Mouse (Mus musculus): ENCODE measurements around the gene Supv3l1.

Supv3l1 gene

DNA sequence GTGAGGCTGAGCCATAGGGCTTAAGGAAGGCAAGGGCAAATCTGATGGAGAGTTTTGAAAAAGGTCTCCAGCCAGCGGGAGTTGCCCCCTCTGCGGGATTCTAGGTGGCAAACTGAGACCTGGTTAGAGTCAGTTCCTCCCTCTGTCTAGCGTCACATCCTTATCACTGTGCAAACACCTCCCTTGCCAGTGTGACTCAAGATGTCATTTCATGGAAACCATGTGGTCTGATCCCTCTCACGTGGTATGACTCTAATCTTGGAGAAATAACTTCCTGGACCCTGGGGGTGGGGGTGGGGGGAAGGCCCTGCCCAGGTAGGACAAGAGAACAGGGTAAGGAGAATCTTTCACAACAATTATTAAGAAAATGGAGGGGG lies 35.9 kb downstream of the Supv3l1 start:
- no peak for DNase-seq (ENCODE audit: low read depth, low spot score)

DNA sequence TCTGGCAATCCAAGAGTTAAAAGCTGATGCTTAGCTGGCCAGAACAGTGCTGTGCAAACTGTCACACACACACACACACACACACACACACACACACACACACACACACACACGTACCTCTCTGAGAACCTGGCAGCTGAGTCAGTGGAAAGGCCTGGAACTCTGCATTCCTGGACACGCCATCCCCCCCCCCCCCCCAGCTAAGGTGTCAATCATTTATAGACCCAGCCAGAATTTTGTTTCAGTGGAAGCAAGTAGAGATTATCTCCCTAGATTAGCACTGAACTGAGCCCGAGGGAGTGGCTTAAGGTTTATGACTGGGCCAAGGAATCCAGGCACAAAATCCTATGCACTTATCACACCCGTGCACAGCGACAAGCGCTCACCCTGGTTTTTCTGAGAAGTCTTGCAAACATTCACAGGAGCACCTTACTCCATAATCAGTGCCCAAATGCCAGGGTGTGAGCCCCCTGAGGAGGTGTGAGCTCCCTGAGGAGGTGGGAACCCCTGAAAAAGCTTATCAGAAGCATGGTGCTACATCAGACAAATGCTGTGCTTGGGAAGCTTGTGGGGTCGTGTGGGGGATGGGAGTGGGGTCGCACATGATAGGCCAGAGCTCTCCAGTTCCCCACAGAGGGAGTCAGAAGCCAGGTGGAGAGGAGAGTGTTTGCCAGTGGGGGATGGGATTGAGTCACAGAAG lies 36.5 kb downstream of the Supv3l1 start:
- DNase-seq (ENCODE audit: low read depth, low spot score), result peak; percentile 20

DNA sequence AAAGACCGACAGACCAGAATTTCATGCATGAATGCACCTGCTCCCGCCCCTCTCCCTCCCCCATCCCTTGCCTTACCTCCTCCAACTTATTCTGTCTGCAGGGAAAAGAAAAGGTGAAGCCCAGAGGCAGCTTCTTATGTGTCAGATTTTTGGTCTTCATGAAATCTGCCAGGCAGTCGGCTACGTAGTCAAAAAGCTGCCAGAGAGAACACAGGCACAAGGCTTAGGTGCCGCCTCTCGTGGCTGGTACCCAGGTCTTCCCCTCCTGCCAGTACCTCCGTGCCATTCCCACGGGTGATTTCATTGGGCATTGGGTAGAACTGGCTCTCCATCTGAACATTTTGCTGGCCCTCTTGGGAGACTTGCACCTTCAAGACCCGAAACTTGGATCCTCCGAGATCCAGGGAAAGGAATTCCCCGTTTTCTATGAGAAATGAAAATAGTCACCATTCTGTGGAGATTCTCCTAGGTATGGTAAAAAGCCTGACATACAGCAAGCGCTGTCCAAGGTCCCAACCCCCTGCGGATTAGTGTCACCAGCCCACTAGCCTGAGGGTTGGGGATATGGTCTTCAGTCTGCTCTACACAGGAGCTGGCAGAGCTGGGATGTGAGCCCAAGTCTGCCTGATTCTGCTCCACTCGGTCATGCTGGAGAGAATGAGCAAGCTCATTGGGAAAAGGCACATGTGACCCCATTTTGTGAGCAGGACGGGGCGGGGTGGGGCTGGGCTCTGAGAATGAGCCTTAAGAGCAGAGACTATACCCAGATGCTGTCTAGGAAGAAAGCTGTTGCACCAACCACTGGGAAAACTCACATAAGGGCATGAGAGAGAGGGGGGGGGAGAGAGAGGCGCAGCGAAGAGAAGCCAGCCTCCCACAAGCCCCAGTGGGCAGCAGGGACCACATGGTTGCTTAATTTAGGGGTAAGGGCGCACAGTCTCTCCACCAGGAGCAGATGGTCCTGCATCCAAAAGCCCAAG lies 37.8 kb downstream of the Supv3l1 start:
- DNase-seq (ENCODE audit: low read depth, low spot score), result no peak

DNA sequence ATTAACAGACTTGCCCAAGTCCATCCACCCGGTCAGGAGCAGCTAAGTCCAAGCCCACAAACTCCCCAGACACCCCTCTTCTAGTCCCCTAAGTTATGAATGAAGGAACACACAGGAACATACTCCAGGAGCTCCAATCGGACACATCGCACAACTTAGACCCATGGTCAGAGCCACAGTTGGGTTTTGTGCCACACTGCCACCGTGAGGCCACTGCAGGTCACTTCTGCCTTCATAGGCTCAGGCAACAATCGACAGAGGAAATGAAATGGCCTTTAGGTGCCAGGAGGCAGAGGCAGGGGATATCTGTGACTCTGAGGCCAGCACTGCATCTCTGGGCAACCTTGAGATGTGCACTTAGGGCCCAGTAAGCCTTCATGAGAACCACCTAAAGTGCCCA lies 38.6 kb downstream of the Supv3l1 start:
- DNase-seq (ENCODE audit: low read depth, low spot score), result peak; percentile 73

DNA sequence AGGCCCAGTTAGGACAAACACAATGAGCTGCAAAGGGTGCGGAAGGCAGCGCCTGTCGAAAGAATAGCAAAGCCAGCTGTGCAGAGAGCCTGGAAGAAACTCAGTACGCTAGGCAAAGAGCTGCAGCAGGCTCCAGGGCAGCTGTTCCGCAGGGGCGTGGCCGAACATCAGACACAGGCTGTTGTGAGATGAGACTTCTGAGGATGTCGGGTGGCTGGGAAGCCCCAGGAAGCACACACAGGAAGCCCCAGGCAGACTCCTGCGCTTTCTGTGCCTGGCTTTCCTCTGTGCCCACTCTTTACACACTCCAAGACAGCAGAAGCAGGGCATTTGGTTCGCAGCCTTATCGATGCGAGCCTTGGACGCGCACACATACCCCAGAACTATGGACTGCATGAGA lies 44.6 kb downstream of the Supv3l1 start:
- peak; percentile 47 for DNase-seq (ENCODE audit: low read depth, low spot score)

DNA sequence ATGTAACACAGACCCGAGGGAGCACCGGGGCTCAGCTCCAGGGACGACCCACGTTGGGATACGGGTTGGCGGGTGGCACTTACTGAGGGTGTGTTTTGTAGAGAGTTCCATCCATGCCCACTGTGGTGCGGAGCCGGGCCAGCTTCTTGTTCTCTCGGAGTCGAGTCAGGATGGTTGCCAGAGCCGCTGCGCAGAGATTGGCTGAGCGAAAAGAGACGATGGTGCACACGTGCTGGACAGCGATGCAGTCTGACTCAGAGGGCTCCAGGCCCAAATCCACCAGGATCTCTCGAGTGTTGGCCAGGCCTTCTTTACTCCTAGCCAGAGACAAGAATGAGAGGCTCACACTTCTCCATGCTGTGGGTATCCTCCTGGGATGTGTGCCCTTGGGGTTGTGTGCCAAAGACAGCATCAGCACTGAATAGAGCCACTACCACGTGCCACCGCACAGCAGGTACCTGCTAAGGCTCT lies 47.9 kb downstream of the Supv3l1 start:
- peak; percentile 30 for DNase-seq (ENCODE audit: low read depth, low spot score)

DNA sequence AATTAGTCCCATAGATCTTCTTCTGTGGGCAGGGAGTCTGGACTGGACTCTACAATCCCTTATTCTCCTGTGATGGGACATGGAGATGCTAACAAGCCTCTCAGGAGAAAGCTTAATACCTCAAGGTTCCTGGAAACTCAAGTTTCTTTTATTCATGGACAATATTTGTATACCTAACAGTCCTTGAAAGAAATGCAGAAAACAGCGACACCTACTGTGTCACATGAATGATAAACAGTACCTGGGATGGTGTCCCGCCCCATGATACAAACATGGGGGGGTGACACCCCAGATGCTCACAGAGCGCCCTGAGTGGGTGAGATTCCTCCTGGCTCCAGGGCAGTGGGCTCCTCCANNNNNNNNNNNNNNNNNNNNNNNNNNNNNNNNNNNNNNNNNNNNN lies 66.5 kb downstream of the Supv3l1 start:
- no peak for DNase-seq (ENCODE audit: low read depth, low spot score)

DNA sequence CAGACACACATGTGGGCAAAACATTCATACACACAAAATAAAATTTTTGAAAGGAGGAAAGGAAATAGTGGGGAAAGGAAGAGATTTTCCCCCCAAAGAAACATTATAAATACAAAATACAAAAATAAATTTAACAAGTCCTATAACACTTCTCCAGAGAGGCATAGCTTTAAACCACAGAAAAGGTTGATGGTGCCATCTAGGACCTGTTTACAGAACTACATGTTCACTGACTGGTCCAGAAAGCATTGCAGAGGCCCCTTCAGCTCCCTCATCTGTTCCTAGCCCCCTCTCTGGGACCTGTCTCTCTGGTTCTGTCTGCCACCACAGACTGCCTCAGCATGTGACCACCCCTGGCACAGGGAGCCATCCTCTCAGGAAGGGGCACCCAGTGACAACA lies 68.6 kb downstream of the Supv3l1 start:
- DNase-seq (ENCODE audit: low read depth, low spot score), result no peak

DNA sequence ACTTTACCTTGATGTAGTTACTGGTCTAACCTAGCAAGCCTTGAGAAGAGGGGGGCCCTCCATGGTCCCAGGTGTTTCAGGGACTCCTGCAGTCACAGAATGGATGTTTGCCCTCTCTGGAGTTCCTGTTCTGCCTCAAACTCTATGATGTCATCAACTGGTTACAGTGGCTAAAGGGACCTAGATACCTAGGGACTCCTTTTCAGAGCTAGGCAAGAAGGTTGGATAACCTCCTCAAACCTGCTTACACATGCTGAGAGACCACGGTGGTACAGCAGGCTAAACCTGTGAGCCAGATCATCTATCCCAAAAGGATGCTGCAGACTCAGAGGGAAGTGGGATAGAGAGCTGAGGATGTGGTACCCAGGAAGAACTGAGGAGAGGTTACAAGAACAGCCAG lies 69.7 kb downstream of the Supv3l1 start, which contains the start of gene Hk1:
Hk1 (minus strand) TSS at position 101 of the 400 bp plus-strand sequence.
- DNase-seq (ENCODE audit: low read depth, low spot score), result no peak
